Mouse (Mus musculus): Measurements from ENCODE around the gene Zfp692. TPM values are rescaled to one million over a fixed set of nuclear protein-coding genes. Genes with fewer than 3 reads are reported as not detected.

Gene Zfp692
- polyA plus RNA-seq (2014; fragmentation: Illumina TruSeq; extraction: RNeasy Lipid Tissue Mini Kit (QIAGEN cat#74804); ENCODE audit: insufficient read depth, low read depth, low replicate concordance): 7.7 TPM

GRCm38 (mm10) chr11:58306860-58307308 is at the start of gene Zfp692:
Zfp692 (plus strand) TSS chr11:58307069.

GRCm38 (mm10) chr11:58274572-58274971 is 32.3 kb upstream of the Zfp692 start, which contains the start of gene 4930438A08Rik:
4930438A08Rik (plus strand) TSS chr11:58274799.

GRCm38 (mm10) chr11:58330276-58331148 is 23.6 kb downstream of the Zfp692 start, which contains the start of the genes Zfp672 and Sh3bp5l:
Zfp672 (minus strand) TSS chr11:58330339.
Sh3bp5l (plus strand) TSS chr11:58330724.

Other genes with a start within 250 kb of the Zfp692 start
- gene Gm12248, start 213.9 kb upstream of the Zfp692 start, polyA plus RNA-seq (2014; fragmentation: Illumina TruSeq; extraction: RNeasy Lipid Tissue Mini Kit (QIAGEN cat#74804); ENCODE audit: insufficient read depth, low read depth, low replicate concordance): not detected
- 48.9 TPM for gene Cnot8, start 202.9 kb upstream of the Zfp692 start, polyA plus RNA-seq (2014; fragmentation: Illumina TruSeq; extraction: RNeasy Lipid Tissue Mini Kit (QIAGEN cat#74804); ENCODE audit: insufficient read depth, low read depth, low replicate concordance)
- gene Gemin5, start 138.5 kb upstream of the Zfp692 start, polyA plus RNA-seq (2014; fragmentation: Illumina TruSeq; extraction: RNeasy Lipid Tissue Mini Kit (QIAGEN cat#74804); ENCODE audit: insufficient read depth, low read depth, low replicate concordance): 3.2 TPM
- gene Mrpl22, start 135.4 kb upstream of the Zfp692 start, polyA plus RNA-seq (2014; fragmentation: Illumina TruSeq; extraction: RNeasy Lipid Tissue Mini Kit (QIAGEN cat#74804); ENCODE audit: insufficient read depth, low read depth, low replicate concordance): 37.1 TPM
- gene Igtp, start 107.5 kb upstream of the Zfp692 start, polyA plus RNA-seq (2014; fragmentation: Illumina TruSeq; extraction: RNeasy Lipid Tissue Mini Kit (QIAGEN cat#74804); ENCODE audit: insufficient read depth, low read depth, low replicate concordance): 25.1 TPM
- 15.3 TPM for gene Irgm2, start 107.5 kb upstream of the Zfp692 start, polyA plus RNA-seq (2014; fragmentation: Illumina TruSeq; extraction: RNeasy Lipid Tissue Mini Kit (QIAGEN cat#74804); ENCODE audit: insufficient read depth, low read depth, low replicate concordance)
- not detected for gene 4930438A08Rik, start 32.3 kb upstream of the Zfp692 start, polyA plus RNA-seq (2014; fragmentation: Illumina TruSeq; extraction: RNeasy Lipid Tissue Mini Kit (QIAGEN cat#74804); ENCODE audit: insufficient read depth, low read depth, low replicate concordance)
- 25.2 TPM for gene Zfp672, start 23.3 kb downstream of the Zfp692 start, polyA plus RNA-seq (2014; fragmentation: Illumina TruSeq; extraction: RNeasy Lipid Tissue Mini Kit (QIAGEN cat#74804); ENCODE audit: insufficient read depth, low read depth, low replicate concordance)
- 20.4 TPM for gene Sh3bp5l, start 23.7 kb downstream of the Zfp692 start, polyA plus RNA-seq (2014; fragmentation: Illumina TruSeq; extraction: RNeasy Lipid Tissue Mini Kit (QIAGEN cat#74804); ENCODE audit: insufficient read depth, low read depth, low replicate concordance)
- gene Lypd8, start 72.0 kb downstream of the Zfp692 start, polyA plus RNA-seq (2014; fragmentation: Illumina TruSeq; extraction: RNeasy Lipid Tissue Mini Kit (QIAGEN cat#74804); ENCODE audit: insufficient read depth, low read depth, low replicate concordance): 0.82 TPM
- gene 1810065E05Rik, start 114.0 kb downstream of the Zfp692 start, polyA plus RNA-seq (2014; fragmentation: Illumina TruSeq; extraction: RNeasy Lipid Tissue Mini Kit (QIAGEN cat#74804); ENCODE audit: insufficient read depth, low read depth, low replicate concordance): not detected
- not detected for gene Gm12253, start 125.5 kb downstream of the Zfp692 start, polyA plus RNA-seq (2014; fragmentation: Illumina TruSeq; extraction: RNeasy Lipid Tissue Mini Kit (QIAGEN cat#74804); ENCODE audit: insufficient read depth, low read depth, low replicate concordance)
- not detected for gene Lypd9, start 145.9 kb downstream of the Zfp692 start, polyA plus RNA-seq (2014; fragmentation: Illumina TruSeq; extraction: RNeasy Lipid Tissue Mini Kit (QIAGEN cat#74804); ENCODE audit: insufficient read depth, low read depth, low replicate concordance)
- gene Olfr30, start 155.2 kb downstream of the Zfp692 start, polyA plus RNA-seq (2014; fragmentation: Illumina TruSeq; extraction: RNeasy Lipid Tissue Mini Kit (QIAGEN cat#74804); ENCODE audit: insufficient read depth, low read depth, low replicate concordance): not detected
- gene Olfr332, start 185.5 kb downstream of the Zfp692 start, polyA plus RNA-seq (2014; fragmentation: Illumina TruSeq; extraction: RNeasy Lipid Tissue Mini Kit (QIAGEN cat#74804); ENCODE audit: insufficient read depth, low read depth, low replicate concordance): not detected
- gene Olfr331, start 195.5 kb downstream of the Zfp692 start, polyA plus RNA-seq (2014; fragmentation: Illumina TruSeq; extraction: RNeasy Lipid Tissue Mini Kit (QIAGEN cat#74804); ENCODE audit: insufficient read depth, low read depth, low replicate concordance): not detected
- gene Olfr330, start 227.8 kb downstream of the Zfp692 start, polyA plus RNA-seq (2014; fragmentation: Illumina TruSeq; extraction: RNeasy Lipid Tissue Mini Kit (QIAGEN cat#74804); ENCODE audit: insufficient read depth, low read depth, low replicate concordance): not detected
- not detected for gene Olfr329-ps, start 239.4 kb downstream of the Zfp692 start, polyA plus RNA-seq (2014; fragmentation: Illumina TruSeq; extraction: RNeasy Lipid Tissue Mini Kit (QIAGEN cat#74804); ENCODE audit: insufficient read depth, low read depth, low replicate concordance)
- not detected for gene Olfr328, start 248.6 kb downstream of the Zfp692 start, polyA plus RNA-seq (2014; fragmentation: Illumina TruSeq; extraction: RNeasy Lipid Tissue Mini Kit (QIAGEN cat#74804); ENCODE audit: insufficient read depth, low read depth, low replicate concordance)